Comparison of ENCODE assay signal across 19 mouse cellular contexts in the genomic region with DNA sequence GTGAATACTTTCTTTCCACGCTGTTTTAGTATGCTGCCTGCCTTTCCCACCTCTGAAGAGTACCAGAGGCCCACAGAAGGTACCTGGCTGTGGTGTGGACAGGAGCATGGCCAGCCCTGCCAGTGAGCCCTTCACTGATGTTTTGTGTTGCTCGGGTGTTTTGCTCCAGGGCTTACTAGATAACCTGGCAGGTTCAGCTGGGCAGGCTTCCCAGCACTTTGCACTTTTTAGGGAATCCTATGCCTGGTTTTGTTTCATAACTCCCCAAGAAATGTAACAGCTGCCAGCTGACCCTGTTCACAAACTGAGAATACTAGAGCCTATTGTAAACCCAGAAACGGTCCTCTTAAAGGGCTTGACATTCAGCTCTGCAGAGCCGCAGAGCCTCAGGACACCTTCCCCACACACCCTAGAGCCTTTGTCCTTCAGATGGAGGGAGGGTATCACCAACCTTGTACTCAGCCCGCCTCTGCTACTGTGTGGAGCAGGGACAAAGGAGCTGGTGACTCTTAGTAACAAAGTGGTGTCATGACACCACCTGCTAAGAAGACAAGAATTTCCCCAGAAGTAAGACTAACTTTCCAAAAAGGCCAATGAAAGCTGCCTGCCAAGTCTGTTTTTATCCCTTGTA.
A peak's percentile ranks its signal among the peaks of the same experiment; 100 is the strongest.
DNase-seq lines count a peak whose midpoint lies in the region; ATAC-seq and TF ChIP-seq lines count a peak whose summit lies in the region.
"Had no signal": no experiment of that assay in that cellular context is flagged by ENCODE, and none has a peak within 500 bp of the region (broad histone marks: within the 10 kb centered on the region; RNA-seq: fewer than 3 reads in every experiment).

No protein-coding gene starts in this region.

- no peaks in the 10 kb centered on the region for H3K9me3 ChIP-seq in forebrain, embryonic 10.5 days
- no peaks in the 10 kb centered on the region for H3K9me3 ChIP-seq in forebrain, embryonic 13.5 days (replicated peaks)
- no peaks in the 10 kb centered on the region for H3K9me3 ChIP-seq in limb, embryonic 11.5 days (ENCODE audit: control insufficient read depth, low read length)
- H3K9me3 ChIP-seq: neural tube, embryonic 15.5 days had no signal

- WGBS in forebrain, embryonic 10.5 days, result 48% methylated on average over 5 of the region's 5 CpGs
- WGBS in forebrain, embryonic 13.5 days, result 34% methylated on average over 5 of the region's 5 CpGs
- WGBS in liver, adult 2 months, result 65% methylated on average over 5 of the region's 5 CpGs
- 64% methylated on average over 5 of the region's 5 CpGs for WGBS in limb, embryonic 11.5 days

- no peak for TF ChIP-seq CTCF in liver, adult 2 months (IDR thresholded peaks at IDR 0.05; ENCODE audit: low read depth, low read length)
- TF ChIP-seq CTCF in layer of hippocampus, adult 2 months (conservative IDR thresholded peaks at IDR 0.05), result no peak

- 0 out of 2 replicates have a peak, but pooled peaks cover 4% of the 10 kb centered on the region for H3K36me3 ChIP-seq in forebrain, embryonic 10.5 days (replicated peaks)
- 0 out of 2 replicates have a peak, but pooled peaks cover 3% of the 10 kb centered on the region for H3K36me3 ChIP-seq in forebrain, embryonic 13.5 days (ENCODE audit: poor library complexity, severe bottlenecking)
- H3K36me3 ChIP-seq in liver, adult 2 months (ENCODE audit: control insufficient read depth, insufficient read depth, low read length), result no peaks in the 10 kb centered on the region
- H3K36me3 ChIP-seq in limb, embryonic 11.5 days (ENCODE audit: control insufficient read depth, insufficient read depth, low read length), result no peaks in the 10 kb centered on the region
- H3K36me3 ChIP-seq: neural tube, embryonic 15.5 days had no signal

- no peak overlapping the region for H3K4me3 ChIP-seq in forebrain, embryonic 10.5 days
- no peak overlapping the region for H3K4me3 ChIP-seq in forebrain, embryonic 13.5 days
- no peak overlapping the region for H3K4me3 ChIP-seq in liver, adult 2 months (ENCODE audit: insufficient read depth, low read depth, low read length)
- no peak overlapping the region for H3K4me3 ChIP-seq in limb, embryonic 11.5 days (ENCODE audit: low read depth, low read length)
- no peak overlapping the region for H3K4me3 ChIP-seq in layer of hippocampus, adult 2 months
- H3K4me3 ChIP-seq: erythroblast, embryonic 14.5 days; neural tube, embryonic 15.5 days had no signal

- H3K27me3 ChIP-seq in forebrain, embryonic 10.5 days (ENCODE audit: poor library complexity, severe bottlenecking), result no peaks in the 10 kb centered on the region
- no peaks in the 10 kb centered on the region for H3K27me3 ChIP-seq in forebrain, embryonic 13.5 days
- H3K27me3 ChIP-seq in liver, adult 2 months (ENCODE audit: control insufficient read depth, insufficient read depth, low read length), result no peaks in the 10 kb centered on the region
- H3K27me3 ChIP-seq in limb, embryonic 11.5 days (ENCODE audit: control insufficient read depth, insufficient read depth, low read length), result no peaks in the 10 kb centered on the region
- H3K27me3 ChIP-seq: CH12.LX; neural tube, embryonic 15.5 days had no signal

- H3K79me2 ChIP-seq in liver, adult 2 months (ENCODE audit: control insufficient read depth, insufficient read depth, low read length), result no peaks in the 10 kb centered on the region

- peak overlapping the region; percentile 75 for H3K27ac ChIP-seq in forebrain, embryonic 10.5 days
- no peak overlapping the region for H3K27ac ChIP-seq in forebrain, embryonic 13.5 days
- H3K27ac ChIP-seq in liver, adult 2 months (replicated peaks; ENCODE audit: insufficient read depth, low read depth, low read length), result no peak overlapping the region
- H3K27ac ChIP-seq in limb, embryonic 11.5 days (replicated peaks; ENCODE audit: low read depth, low read length), result peak overlapping the region; percentile 30; the same call in 1 of the 2 replicates
- no peak overlapping the region for H3K27ac ChIP-seq in layer of hippocampus, adult 2 months

- no peak for ATAC-seq in forebrain, embryonic 13.5 days
- no peak for ATAC-seq in limb, embryonic 11.5 days (ENCODE audit: insufficient number of reproducible peaks, low FRiP score, low TSS enrichment, low read depth)
- ATAC-seq: activated CD4-positive, CD25-positive, alpha-beta regulatory T cell, adult 4 months; forebrain, postnatal 0 days had no signal

- TF ChIP-seq POLR2A in liver, adult 2 months (IDR thresholded peaks at IDR 0.05; ENCODE audit: extremely low read depth, insufficient read depth, low read length), result no peak

- no peak overlapping the region for H3K9ac ChIP-seq in forebrain, embryonic 13.5 days
- no peak overlapping the region for H3K9ac ChIP-seq in liver, adult 2 months (ENCODE audit: low read depth, low read length)
- 0 out of 2 replicates have a peak overlapping the region, but pooled peaks have one; percentile 28 for H3K9ac ChIP-seq in limb, embryonic 11.5 days (ENCODE audit: low read length)
- H3K9ac ChIP-seq: forebrain, postnatal 0 days had no signal

- H3K4me1 ChIP-seq in forebrain, embryonic 10.5 days, result peaks cover 55% of the 10 kb centered on the region
- peaks cover 6% of the 10 kb centered on the region for H3K4me1 ChIP-seq in forebrain, embryonic 13.5 days
- peaks cover 2% of the 10 kb centered on the region; the same call in 1 of the 2 replicates for H3K4me1 ChIP-seq in liver, adult 2 months (ENCODE audit: control insufficient read depth, insufficient read depth, low read length)
- peaks cover 35% of the 10 kb centered on the region for H3K4me1 ChIP-seq in limb, embryonic 11.5 days (ENCODE audit: control insufficient read depth, insufficient read depth, low read length)
- H3K4me1 ChIP-seq: neural tube, embryonic 15.5 days had no signal

- H3K4me2 ChIP-seq in forebrain, embryonic 13.5 days, result no peak overlapping the region
- no peak overlapping the region for H3K4me2 ChIP-seq in limb, embryonic 11.5 days (ENCODE audit: low read depth, severe bottlenecking)
- H3K4me2 ChIP-seq: neural tube, embryonic 15.5 days had no signal

- DNase-seq in forebrain, embryonic 10.5 days (ENCODE audit: extremely low spot score, low spot score), result peak; percentile 13
- DNase-seq in liver, adult 2 months (ENCODE audit: extremely low read depth, low read depth, low spot score), result peak; percentile 85
- DNase-seq in liver (no peak), adipocyte (ENCODE audit: low spot score) (peak; percentile 11)
- DNase-seq in limb, embryonic 11.5 days (ENCODE audit: low spot score), result no peak
- DNase-seq in layer of hippocampus, adult 2 months (ENCODE audit: low spot score in 2 of 2), result no peak
- DNase-seq in left cerebral cortex, postnatal 4 days, result no peak
- DNase-seq: cerebellum, adult 9-10 months; forebrain, postnatal 0 days; heart, adult 18-20 months; kidney, adult 8-10 months; lung, adult 18-20 months; right cerebral cortex, postnatal 4 days; thymus, adult 18-20 months had no signal

- intact Hi-C loops in left cerebral cortex, postnatal 4 days (cut with DNase I), result no loop called here

Comparison
In these comparisons a context has a peak if more than half of its experiments do, and no peak if none do; other contexts are left out.
1. DNase-seq: peak in forebrain, embryonic 10.5 days (single experiment), liver, adult 2 months (single experiment) and adipocyte (single experiment); none in liver (single experiment), limb, embryonic 11.5 days (single experiment), layer of hippocampus, adult 2 months (0 of 2) and left cerebral cortex, postnatal 4 days (single experiment).
2. H3K27ac ChIP-seq: peak in forebrain, embryonic 10.5 days (single experiment) and limb, embryonic 11.5 days (single experiment); none in forebrain, embryonic 13.5 days (single experiment), liver, adult 2 months (single experiment) and layer of hippocampus, adult 2 months (single experiment).